Comparison of ENCODE assay signal across 9 mouse cellular contexts in the genomic region with DNA sequence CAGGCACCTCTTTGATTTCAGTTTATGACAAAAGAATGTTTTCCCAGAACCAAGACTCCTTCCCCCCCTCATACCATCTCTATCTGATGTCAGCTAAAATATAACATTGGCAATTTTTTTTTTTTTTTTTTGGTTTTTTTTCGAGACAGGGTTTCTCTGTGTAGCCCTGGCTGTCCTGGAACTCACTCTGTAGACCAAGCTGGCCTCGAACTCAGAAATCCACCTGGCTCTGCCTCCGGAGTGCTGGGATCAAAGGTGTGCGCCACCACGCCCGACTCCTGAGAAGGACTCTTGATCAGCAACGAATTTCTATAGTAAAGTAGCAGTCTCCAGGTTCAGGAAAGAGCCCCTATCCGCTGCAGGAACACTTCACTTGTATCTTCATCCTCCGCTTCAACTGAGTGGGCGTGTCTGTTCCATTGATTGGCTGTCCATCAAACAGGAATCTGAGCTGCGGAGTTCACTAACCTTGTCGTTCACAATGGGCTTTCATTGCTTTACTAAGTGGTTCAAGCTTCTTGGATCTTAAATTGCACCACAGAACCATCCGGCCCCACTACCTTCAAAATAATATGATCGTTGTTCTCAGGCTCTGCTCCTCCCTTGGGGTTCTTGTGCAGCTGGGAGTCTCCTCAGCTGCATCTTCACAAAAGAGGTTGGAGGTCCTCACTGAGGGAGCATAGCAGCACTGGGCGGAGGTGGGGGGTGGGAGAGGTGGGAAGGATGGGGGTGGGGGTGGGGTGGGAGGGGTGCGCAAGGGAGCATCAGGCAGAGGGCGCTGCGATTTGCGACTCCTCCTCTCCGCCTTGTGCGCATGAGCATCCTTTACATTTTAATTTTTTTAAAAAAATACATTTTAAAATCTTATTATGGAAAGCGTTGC. TPM values are rescaled to one million over a fixed set of nuclear protein-coding genes. Genes with fewer than 3 reads are reported as not detected.
DNase-seq lines count a peak whose midpoint lies in the region; ATAC-seq and TF ChIP-seq lines count a peak whose summit lies in the region.
"Had no signal": no experiment of that assay in that cellular context is flagged by ENCODE, and none has a peak within 500 bp of the region (broad histone marks: within the 10 kb centered on the region; RNA-seq: fewer than 3 reads in every experiment).

No protein-coding gene starts in this region.

- no peak for ATAC-seq in heart, embryonic 13.5 days (ENCODE audit: extremely low read depth, insufficient number of reproducible peaks, low FRiP score, low TSS enrichment)
- peak; percentile 97 for ATAC-seq in forebrain, postnatal 0 days
- ATAC-seq in liver, embryonic 12.5 days: no peak
- no peak for ATAC-seq in stomach, postnatal 0 days (ENCODE audit: low FRiP score, low TSS enrichment)

- peak overlapping the region; percentile 42 for H3K4me3 ChIP-seq in heart, embryonic 13.5 days
- H3K4me3 ChIP-seq in heart, adult 2 months: no peak overlapping the region
- H3K4me3 ChIP-seq in forebrain, postnatal 0 days (ENCODE audit: low read depth, low read length): peak overlapping the region; percentile 46
- no peak overlapping the region for H3K4me3 ChIP-seq in liver, embryonic 12.5 days
- no peak overlapping the region for H3K4me3 ChIP-seq in stomach, postnatal 0 days (ENCODE audit: low read depth, low read length)

- no peaks in the 10 kb centered on the region for H3K9me3 ChIP-seq in heart, embryonic 13.5 days
- H3K9me3 ChIP-seq in forebrain, postnatal 0 days (ENCODE audit: low read length): no peaks in the 10 kb centered on the region
- no peaks in the 10 kb centered on the region for H3K9me3 ChIP-seq in liver, embryonic 12.5 days (replicated peaks)
- H3K9me3 ChIP-seq in stomach, postnatal 0 days (ENCODE audit: control insufficient read depth, low read length): no peaks in the 10 kb centered on the region

- intact Hi-C loops in heart, adult 2 months (cut with DNase I): no loop called here

- no peak overlapping the region for H3K27ac ChIP-seq in heart, embryonic 13.5 days (replicated peaks)
- H3K27ac ChIP-seq in heart, adult 2 months: no peak overlapping the region
- peak overlapping the region; percentile 88 for H3K27ac ChIP-seq in forebrain, postnatal 0 days (ENCODE audit: low read depth, low read length)
- H3K27ac ChIP-seq in liver, embryonic 12.5 days: no peak overlapping the region
- no peak overlapping the region for H3K27ac ChIP-seq in stomach, postnatal 0 days (replicated peaks)

- no peak for TF ChIP-seq POLR2A in heart, adult 2 months (IDR thresholded peaks at IDR 0.05; ENCODE audit: insufficient read depth, low read depth, low read length)

- H3K27me3 ChIP-seq in heart, embryonic 13.5 days (replicated peaks): no peaks in the 10 kb centered on the region
- no peaks in the 10 kb centered on the region; the same call in 1 of the 2 replicates for H3K27me3 ChIP-seq in heart, adult 2 months (ENCODE audit: control insufficient read depth, insufficient read depth, low read length)
- H3K27me3 ChIP-seq in forebrain, postnatal 0 days (ENCODE audit: insufficient read depth, low read length): no peaks in the 10 kb centered on the region
- H3K27me3 ChIP-seq in liver, embryonic 12.5 days (replicated peaks): peaks cover 3% of the 10 kb centered on the region; the same call in 1 of the 2 replicates
- no peaks in the 10 kb centered on the region for H3K27me3 ChIP-seq in stomach, postnatal 0 days (ENCODE audit: control insufficient read depth, insufficient read depth, low read length)
- H3K27me3 ChIP-seq: CH12.LX had no signal

- H3K36me3 ChIP-seq in heart, embryonic 13.5 days: no peaks in the 10 kb centered on the region
- H3K36me3 ChIP-seq in heart, adult 2 months (ENCODE audit: control insufficient read depth, insufficient read depth, low read length): no peaks in the 10 kb centered on the region
- H3K36me3 ChIP-seq in forebrain, postnatal 0 days (ENCODE audit: insufficient read depth): no peaks in the 10 kb centered on the region
- no peaks in the 10 kb centered on the region for H3K36me3 ChIP-seq in liver, embryonic 12.5 days
- H3K36me3 ChIP-seq in stomach, postnatal 0 days (ENCODE audit: control insufficient read depth, insufficient read depth, low read length): no peaks in the 10 kb centered on the region

- WGBS in heart, embryonic 13.5 days: 11% methylated on average over 22 of the region's 22 CpGs
- 18% methylated on average over 22 of the region's 22 CpGs for WGBS in heart, adult 2 months
- WGBS in forebrain, postnatal 0 days: 7% methylated on average over 22 of the region's 22 CpGs
- WGBS in liver, embryonic 12.5 days (ENCODE audit: insufficient replicate concordance): 17% methylated on average over 22 of the region's 22 CpGs
- WGBS in stomach, postnatal 0 days: 10% methylated on average over 22 of the region's 22 CpGs

- no peaks in the 10 kb centered on the region for H3K79me2 ChIP-seq in heart, adult 2 months (replicated peaks; ENCODE audit: control insufficient read depth, insufficient read depth, low read length)

- TF ChIP-seq CTCF in heart, adult 2 months (IDR thresholded peaks at IDR 0.05): no peak
- peak; percentile 23; the same call in 1 of the 2 replicates for TF ChIP-seq CTCF in forebrain, postnatal 0 days (IDR thresholded peaks at IDR 0.05; ENCODE audit: low read depth)
- TF ChIP-seq CTCF in stomach, postnatal 0 days (IDR thresholded peaks at IDR 0.05; ENCODE audit: low read depth): no peak

- peak overlapping the region; percentile 70 for H3K4me2 ChIP-seq in heart, embryonic 13.5 days
- H3K4me2 ChIP-seq in forebrain, postnatal 0 days (ENCODE audit: low read depth): peak overlapping the region; percentile 54
- peak overlapping the region; percentile 45 for H3K4me2 ChIP-seq in liver, embryonic 12.5 days
- H3K4me2 ChIP-seq in stomach, postnatal 0 days (replicated peaks; ENCODE audit: low read depth): peak overlapping the region; percentile 38

- no peak for DNase-seq in heart, adult 2 months
- DNase-seq in R1 (ENCODE audit: low read depth, low spot score) (peak; percentile 92), MN1 (ENCODE audit: low spot score) (no peak)
- DNase-seq in forebrain, postnatal 0 days: peak; percentile 75
- peak; percentile 19 for DNase-seq in stomach, postnatal 0 days (ENCODE audit: low spot score)
- DNase-seq in urinary bladder, postnatal 36 days (ENCODE audit: low spot score in 2 of 2): no peak

- no peak for TF ChIP-seq EP300 in heart, adult 2 months (IDR thresholded peaks at IDR 0.05; ENCODE audit: insufficient read depth, low read depth, low read length)
- TF ChIP-seq EP300 in stomach, postnatal 0 days (optimal IDR thresholded peaks at IDR 0.05): no peak

- H3K4me1 ChIP-seq in heart, embryonic 13.5 days: peaks cover 6% of the 10 kb centered on the region
- H3K4me1 ChIP-seq in heart, adult 2 months (ENCODE audit: control insufficient read depth, insufficient read depth, low read length): no peaks in the 10 kb centered on the region; the same call in 1 of the 2 replicates
- H3K4me1 ChIP-seq in forebrain, postnatal 0 days (ENCODE audit: insufficient read depth): 0 out of 2 replicates have a peak, but pooled peaks cover 3% of the 10 kb centered on the region
- H3K4me1 ChIP-seq in liver, embryonic 12.5 days: peaks cover 4% of the 10 kb centered on the region; the same call in 1 of the 2 replicates
- no peaks in the 10 kb centered on the region for H3K4me1 ChIP-seq in stomach, postnatal 0 days (replicated peaks; ENCODE audit: control insufficient read depth, insufficient read depth)

- H3K9ac ChIP-seq in heart, embryonic 13.5 days: peak overlapping the region; percentile 33; the same call in 1 of the 2 replicates
- no peak overlapping the region for H3K9ac ChIP-seq in heart, adult 2 months (ENCODE audit: low read depth, low read length)
- peak overlapping the region; percentile 63 for H3K9ac ChIP-seq in forebrain, postnatal 0 days
- H3K9ac ChIP-seq in liver, embryonic 12.5 days: no peak overlapping the region
- no peak overlapping the region for H3K9ac ChIP-seq in stomach, postnatal 0 days (ENCODE audit: low read length)

RNA-seq across cellular contexts. Expression of a gene that starts 14.1 kb away (rescaled TPM):
- 76.7 and 77.5 TPM in 2 replicates for polyA plus RNA-seq in heart, embryonic 13.5 days (2015; fragmentation: Nextera tagmentation; extraction: Ambion mirVana)
- 10 to 100 TPM; 17.1 to 18.1 TPM for total RNA-seq in heart, adult 2 months (2021)
- 8.2 and 8.6 TPM in 2 replicates for polyA plus RNA-seq in heart, adult 2 months (2012; rRNA removed)
- 248 and 298 TPM in 2 replicates for total RNA-seq in forebrain, postnatal 0 days (2014; rRNA removed)
- 284 and 309 TPM in 2 replicates for polyA plus RNA-seq in forebrain, postnatal 0 days (2015; fragmentation: Nextera tagmentation; extraction: Ambion mirVana)
- 92.0 and 100.0 TPM in 2 replicates for polyA plus RNA-seq in liver, embryonic 12.5 days (2016; fragmentation: Nextera tagmentation; extraction: Ambion mirVana)
- 31.1 and 36.5 TPM in 2 replicates for polyA plus RNA-seq in stomach, postnatal 0 days (2015; fragmentation: Nextera tagmentation; extraction: Ambion mirVana)

RNA-seq across cellular contexts. Expression of a gene that starts 24.9 kb away (rescaled TPM):
- 2.3 and 2.6 TPM in 2 replicates for polyA plus RNA-seq in heart, embryonic 13.5 days (2015; fragmentation: Nextera tagmentation; extraction: Ambion mirVana)
- total RNA-seq in heart, adult 2 months (2021): 1 to 10 TPM in 1 of 2 experiments, under 1 TPM in 1; 0.94 to 1.2 TPM
- 0.45 and 0.59 TPM in 2 replicates for polyA plus RNA-seq in heart, adult 2 months (2012; rRNA removed)
- 3.9 and 4.6 TPM in 2 replicates for total RNA-seq in forebrain, postnatal 0 days (2014; rRNA removed)
- polyA plus RNA-seq in forebrain, postnatal 0 days (2015; fragmentation: Nextera tagmentation; extraction: Ambion mirVana): 1.5 and 2.9 TPM in 2 replicates
- 2.4 and 2.6 TPM in 2 replicates for polyA plus RNA-seq in liver, embryonic 12.5 days (2016; fragmentation: Nextera tagmentation; extraction: Ambion mirVana)
- 1.0 and 1.4 TPM in 2 replicates for polyA plus RNA-seq in stomach, postnatal 0 days (2015; fragmentation: Nextera tagmentation; extraction: Ambion mirVana)

Comparison
In these comparisons a context has a peak if more than half of its experiments do, and no peak if none do; other contexts are left out.
1. H3K4me3 ChIP-seq: peak in heart, embryonic 13.5 days (single experiment) and forebrain, postnatal 0 days (single experiment); none in heart, adult 2 months (single experiment), liver, embryonic 12.5 days (single experiment) and stomach, postnatal 0 days (single experiment).
2. H3K9ac ChIP-seq: peak in heart, embryonic 13.5 days (single experiment) and forebrain, postnatal 0 days (single experiment); none in heart, adult 2 months (single experiment), liver, embryonic 12.5 days (single experiment) and stomach, postnatal 0 days (single experiment).
3. DNase-seq: peak in R1 (single experiment), forebrain, postnatal 0 days (single experiment) and stomach, postnatal 0 days (single experiment); none in heart, adult 2 months (0 of 2), urinary bladder, postnatal 36 days (0 of 2) and MN1 (single experiment).
4. Peak in every context shown above with its lines, with median percentiles within 50 percentile points of each other: H3K4me2 ChIP-seq.